Mouse (Mus musculus): ENCODE measurements around the gene Tbce.

DNA sequence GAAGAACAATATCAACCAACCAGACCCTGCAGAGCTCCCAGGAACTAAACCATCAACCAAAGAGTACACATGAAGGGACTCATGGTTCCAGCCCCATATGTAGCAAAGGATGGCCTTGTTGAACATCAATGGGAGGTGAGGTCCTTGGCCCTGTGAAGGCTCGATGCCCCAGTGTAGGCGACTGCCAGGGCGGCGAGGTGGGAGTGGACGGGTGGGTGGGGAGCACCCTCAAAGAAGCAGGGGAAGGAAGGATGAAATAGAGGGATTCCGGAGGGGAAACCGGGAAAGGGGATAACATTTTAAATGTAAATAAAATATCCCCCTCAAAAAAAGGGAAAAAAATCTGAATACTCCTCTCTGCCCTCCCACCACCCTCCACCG, 537 bp downstream of the Tbce start:
- TF ChIP-seq CTCF (IDR thresholded peaks at IDR 0.05; ENCODE audit: low read depth) (no peak), EP300 (IDR thresholded peaks at IDR 0.05; ENCODE audit: low read depth) (no peak)
